Mouse (Mus musculus) hematopoietic stem cell, adult 5-6 weeks (primary cell): ENCODE results near the gene Maged1. TPM values are rescaled to one million over a fixed set of nuclear protein-coding genes. Genes with fewer than 3 reads are reported as not detected.

Source experiments
- total RNA-seq: library from RNA; stranded (forward); fragments of 172-1452, 232-1000 nt; gene quantifications from 2 replicates; pipeline ENCODE4 v1.2.3, GENCODE M21; 2017

The Maged1 gene
- total RNA-seq, 1 experiment from 2014 or later, result 61.7 TPM

Other genes starting within 250 kb of the Maged1 start
- not detected in 2 replicates for gene Fam90a1b, start 175.4 kb downstream of the Maged1 start, total RNA-seq
- 23.5 and 24.0 TPM in 2 replicates for gene Apoo, start 175.0 kb downstream of the Maged1 start, total RNA-seq
- gene Gspt2, start 93.9 kb upstream of the Maged1 start, total RNA-seq, result 7.5 and 10.5 TPM in 2 replicates
- 10.2 and 12.3 TPM in 2 replicates for gene Zxdb, start 182.4 kb upstream of the Maged1 start, total RNA-seq